In genomic region chr9:86281147-86281467, GRCm38 (mm10) we compare ENCODE assay signal across 14 mouse cellular contexts.
"Had no signal": no experiment of that assay in that cellular context is flagged by ENCODE, and none has a peak within 500 bp of the region (broad histone marks: within the 10 kb centered on the region; RNA-seq: fewer than 3 reads in every experiment).

No protein-coding gene starts in this region.

- H3K27me3 ChIP-seq: liver, embryonic 15.5 days; midbrain, embryonic 15.5 days; neural tube, embryonic 12.5 days had no signal

- H3K4me2 ChIP-seq: liver, embryonic 11.5 days; liver, embryonic 15.5 days; midbrain, embryonic 15.5 days; neural tube, embryonic 12.5 days had no signal

- DNase-seq: kidney, postnatal 25 days; lung, adult 2 months; lung, postnatal 36 days; right cerebral cortex, postnatal 4 days; spleen, adult 18-20 months; thymus, adult 18-20 months; thymus, postnatal 14 days had no signal

- H3K27ac ChIP-seq: left cerebral cortex, adult 2 months; limb, embryonic 10.5 days; liver, embryonic 15.5 days; midbrain, embryonic 15.5 days; neural tube, embryonic 12.5 days had no signal

- H3K4me1 ChIP-seq: limb, embryonic 10.5 days; liver, embryonic 15.5 days; neural tube, embryonic 12.5 days had no signal

- H3K9me3 ChIP-seq: limb, embryonic 10.5 days; liver, embryonic 15.5 days; midbrain, embryonic 15.5 days had no signal

- ATAC-seq: lung, postnatal 0 days; midbrain, embryonic 15.5 days had no signal

- H3K4me3 ChIP-seq: left cerebral cortex, adult 2 months; limb, embryonic 10.5 days; liver, embryonic 15.5 days; midbrain, embryonic 15.5 days; neural tube, embryonic 12.5 days had no signal

- H3K36me3 ChIP-seq: limb, embryonic 10.5 days; liver, embryonic 15.5 days; midbrain, embryonic 15.5 days; neural tube, embryonic 12.5 days had no signal

- H3K9ac ChIP-seq: liver, embryonic 15.5 days; midbrain, embryonic 15.5 days; neural tube, embryonic 12.5 days had no signal
